Mouse (Mus musculus) thymus, adult 2 months (tissue): ENCODE data around the gene Aurkb. TPM values are rescaled to one million over a fixed set of nuclear protein-coding genes. Genes with fewer than 3 reads are reported as not detected.

Source experiments
- DNase-seq: peaks from one replicate; pipeline ENCODE4 v3.0.0; 2021
- H3K27ac ChIP-seq: fragments of 200-500 bp; 2 replicates; pipeline ENCODE4 v1.5.1; 2012; ENCODE audit warnings: low read length, control low read depth; ENCODE audit not compliant: control insufficient read depth, insufficient read depth
- H3K27me3 ChIP-seq: fragments of 200-500 bp; 2 replicates; pipeline ENCODE4 v1.6.1; 2012; ENCODE audit warnings: mild to moderate bottlenecking, low read length, moderate library complexity, mixed read lengths; ENCODE audit not compliant: control insufficient read depth, insufficient read depth
- H3K36me3 ChIP-seq: fragments of 200-500 bp; 2 replicates; pipeline ENCODE4 v1.6.1; 2012; ENCODE audit warnings: mild to moderate bottlenecking, low read length, moderate library complexity; ENCODE audit not compliant: control insufficient read depth, insufficient read depth
- H3K4me1 ChIP-seq: fragments of 200-500 bp; replicated peaks from 2 replicates; pipeline ENCODE4 v1.6.1; 2012; ENCODE audit warnings: low read length; ENCODE audit not compliant: control insufficient read depth, insufficient read depth
- H3K4me3 ChIP-seq: fragments of 200-500 bp; 2 replicates; pipeline ENCODE4 v1.5.1; 2012; ENCODE audit warnings: mild to moderate bottlenecking, low read length, control low read depth, moderate library complexity; ENCODE audit not compliant: control insufficient read depth, insufficient read depth
- CTCF ChIP-seq: fragments of 200-500 bp; IDR thresholded peaks from 2 replicates; pipeline ENCODE4 v1.5.1; 2012; ENCODE audit warnings: mild to moderate bottlenecking, control low read depth, low read length, moderate library complexity, borderline replicate concordance; ENCODE audit not compliant: control insufficient read depth, poor library complexity, insufficient read depth; ENCODE audit errors: extremely low read depth
- POLR2A ChIP-seq: fragments of 200-500 bp; IDR thresholded peaks from 2 replicates; pipeline ENCODE4 v1.6.1; 2012; ENCODE audit warnings: mild to moderate bottlenecking, low read length, control low read depth, moderate library complexity; ENCODE audit not compliant: control insufficient read depth, poor library complexity, insufficient read depth; ENCODE audit errors: extremely low read depth
- WGBS: fragments of 180-500 bp; shearing (Covaris S2); methylation state at CpG from one replicate; pipeline ENCODE4 v1.1.7; 2018; 5-methylcytosine and 5-hydroxymethylcytosine counted together
- polyA plus RNA-seq: library from polyadenylated mRNA; depleted of rRNA; stranded (reverse); fragments of >200 nt; gene quantifications from 2 replicates; pipeline ENCODE4 v1.2.3, GENCODE M21; 2012; rRNA removed

Gene Aurkb
- polyA plus RNA-seq, 1 experiment: 192 TPM

GRCm38 (mm10) chr11:69099915-69100345 lies 54.5 kb downstream of the Aurkb start:
- 1% methylated on average over 23 of the region's 23 CpGs for WGBS
- DNase-seq: peak; percentile 91
- peaks cover 25% of the 10 kb centered on the region; the same call in 1 of the 2 replicates for H3K36me3 ChIP-seq
- peak overlapping the region; percentile 76; the same call in 1 of the 2 replicates for H3K27ac ChIP-seq
- peaks cover 50% of the 10 kb centered on the region for H3K4me1 ChIP-seq
- no peaks in the 10 kb centered on the region for H3K27me3 ChIP-seq
- peak; percentile 40; the same call in 1 of the 2 replicates for TF ChIP-seq CTCF
- TF ChIP-seq POLR2A: peak; percentile 51; the same call in 1 of the 2 replicates
- peak overlapping the region; percentile 22 for H3K4me3 ChIP-seq

GRCm38 (mm10) chr11:69100639-69101360 lies 55.4 kb downstream of the Aurkb start:
- Histone ChIP-seq H3K27ac (no peak overlapping the region), H3K4me3 (no peak overlapping the region), H3K4me1 (peaks cover 44% of the 10 kb centered on the region), H3K36me3 (peaks cover 34% of the 10 kb centered on the region), H3K27me3 (no peaks in the 10 kb centered on the region)
- no peak for DNase-seq
- 81% methylated on average over 20 of the region's 20 CpGs for WGBS
- TF ChIP-seq CTCF: no peak
- no peak for TF ChIP-seq POLR2A

Other genes with a start within 250 kb of the Aurkb start
- gene Ndel1, start 173.8 kb upstream of the Aurkb start, polyA plus RNA-seq: 51.3 and 57.0 TPM in 2 replicates
- gene Rnf222, start 157.1 kb upstream of the Aurkb start, polyA plus RNA-seq: 0.04 TPM in 1 of 2 replicates, not detected in the other
- gene Rpl26, start 144.1 kb upstream of the Aurkb start, polyA plus RNA-seq: 869 and 1,133 TPM in 2 replicates
- gene Odf4, start 118.6 kb upstream of the Aurkb start, polyA plus RNA-seq: 0.24 TPM in 1 of 2 replicates, not detected in the other
- gene Arhgef15, start 88.2 kb upstream of the Aurkb start, polyA plus RNA-seq: 8.5 and 14.9 TPM in 2 replicates
- 27.1 and 27.6 TPM in 2 replicates for gene Slc25a35, start 77.5 kb upstream of the Aurkb start, polyA plus RNA-seq
- gene Rangrf, start 70.5 kb upstream of the Aurkb start, polyA plus RNA-seq: 22.0 and 28.0 TPM in 2 replicates
- 28.5 and 43.0 TPM in 2 replicates for gene Pfas, start 37.2 kb upstream of the Aurkb start, polyA plus RNA-seq
- gene Ctc1, start 29.7 kb upstream of the Aurkb start, polyA plus RNA-seq: 57.8 and 64.4 TPM in 2 replicates
- 18.0 TPM in 2 replicates for gene Borcs6, start 14.1 kb downstream of the Aurkb start, polyA plus RNA-seq
- gene Tmem107, start 25.2 kb downstream of the Aurkb start, polyA plus RNA-seq: 31.1 and 33.0 TPM in 2 replicates
- 159 and 175 TPM in 2 replicates for gene Vamp2, start 42.8 kb downstream of the Aurkb start, polyA plus RNA-seq
- gene Per1, start 49.6 kb downstream of the Aurkb start, polyA plus RNA-seq: 28.0 and 29.6 TPM in 2 replicates
- gene Hes7, start 74.8 kb downstream of the Aurkb start, polyA plus RNA-seq: 0.69 and 1.1 TPM in 2 replicates
- gene 9130213A22Rik, start 76.9 kb downstream of the Aurkb start, polyA plus RNA-seq: 0.65 and 1.3 TPM in 2 replicates
- gene Aloxe3, start 80.2 kb downstream of the Aurkb start, polyA plus RNA-seq: 2.0 and 2.5 TPM in 2 replicates
- gene Alox12b, start 111.3 kb downstream of the Aurkb start, polyA plus RNA-seq: 1.00 and 1.1 TPM in 2 replicates
- 0.43 and 0.57 TPM in 2 replicates for gene Alox8, start 152.2 kb downstream of the Aurkb start, polyA plus RNA-seq
- gene Gucy2e, start 191.4 kb downstream of the Aurkb start, polyA plus RNA-seq: 0.26 and 0.40 TPM in 2 replicates